Mouse (Mus musculus) thymus, adult 2 months (tissue): ENCODE results near the gene Gm6377. TPM values are rescaled to one million over a fixed set of nuclear protein-coding genes. Genes with fewer than 3 reads are reported as not detected.

Experiments
- DNase-seq: peaks from one replicate; pipeline ENCODE4 v3.0.0; 2021
- H3K27ac ChIP-seq: fragments of 200-500 bp; 2 replicates; pipeline ENCODE4 v1.5.1; 2012; ENCODE audit warnings: low read length, control low read depth; ENCODE audit not compliant: control insufficient read depth, insufficient read depth
- H3K27me3 ChIP-seq: fragments of 200-500 bp; 2 replicates; pipeline ENCODE4 v1.6.1; 2012; ENCODE audit warnings: mild to moderate bottlenecking, low read length, moderate library complexity, mixed read lengths; ENCODE audit not compliant: control insufficient read depth, insufficient read depth
- H3K36me3 ChIP-seq: fragments of 200-500 bp; 2 replicates; pipeline ENCODE4 v1.6.1; 2012; ENCODE audit warnings: mild to moderate bottlenecking, low read length, moderate library complexity; ENCODE audit not compliant: control insufficient read depth, insufficient read depth
- H3K4me1 ChIP-seq: fragments of 200-500 bp; replicated peaks from 2 replicates; pipeline ENCODE4 v1.6.1; 2012; ENCODE audit warnings: low read length; ENCODE audit not compliant: control insufficient read depth, insufficient read depth
- H3K4me3 ChIP-seq: fragments of 200-500 bp; 2 replicates; pipeline ENCODE4 v1.5.1; 2012; ENCODE audit warnings: mild to moderate bottlenecking, low read length, control low read depth, moderate library complexity; ENCODE audit not compliant: control insufficient read depth, insufficient read depth
- CTCF ChIP-seq: fragments of 200-500 bp; IDR thresholded peaks from 2 replicates; pipeline ENCODE4 v1.5.1; 2012; ENCODE audit warnings: mild to moderate bottlenecking, control low read depth, low read length, moderate library complexity, borderline replicate concordance; ENCODE audit not compliant: control insufficient read depth, poor library complexity, insufficient read depth; ENCODE audit errors: extremely low read depth
- POLR2A ChIP-seq: fragments of 200-500 bp; IDR thresholded peaks from 2 replicates; pipeline ENCODE4 v1.6.1; 2012; ENCODE audit warnings: mild to moderate bottlenecking, low read length, control low read depth, moderate library complexity; ENCODE audit not compliant: control insufficient read depth, poor library complexity, insufficient read depth; ENCODE audit errors: extremely low read depth
- WGBS: fragments of 180-500 bp; shearing (Covaris S2); methylation state at CpG from one replicate; pipeline ENCODE4 v1.1.7; 2018; 5-methylcytosine and 5-hydroxymethylcytosine counted together
- polyA plus RNA-seq: library from polyadenylated mRNA; depleted of rRNA; stranded (reverse); fragments of >200 nt; gene quantifications from 2 replicates; pipeline ENCODE4 v1.2.3, GENCODE M21; 2012; rRNA removed

Gene Gm6377
- polyA plus RNA-seq, 1 experiment, result 0.05 TPM

GRCm38 (mm10) chrX:109235383-109236036 lies 39.0 kb downstream of the Gm6377 start:
- Histone ChIP-seq H3K36me3 (no peaks in the 10 kb centered on the region), H3K4me3 (no peak overlapping the region), H3K4me1 (no peaks in the 10 kb centered on the region), H3K27ac (no peak overlapping the region), H3K27me3 (no peaks in the 10 kb centered on the region)
- DNase-seq, result no peak
- 96% methylated on average over 3 of the region's 3 CpGs for WGBS
- no peak for TF ChIP-seq POLR2A
- no peak for TF ChIP-seq CTCF

GRCm38 (mm10) chrX:109238163-109238562 lies 41.6 kb downstream of the Gm6377 start:
- no peak for DNase-seq
- Histone ChIP-seq H3K27ac (no peak overlapping the region), H3K4me1 (no peaks in the 10 kb centered on the region), H3K4me3 (no peak overlapping the region), H3K36me3 (no peaks in the 10 kb centered on the region), H3K27me3 (no peaks in the 10 kb centered on the region)
- TF ChIP-seq POLR2A (no peak), CTCF (no peak)

Other genes with a start within 250 kb of the Gm6377 start
- 0.78 and 0.82 TPM in 2 replicates for gene Hmgn5, start 183.4 kb upstream of the Gm6377 start, polyA plus RNA-seq
- 9.5 and 10.3 TPM in 2 replicates for gene Sh3bgrl, start 101.4 kb upstream of the Gm6377 start, polyA plus RNA-seq